Mouse (Mus musculus): ENCODE data around the gene Mymx.

DNA sequence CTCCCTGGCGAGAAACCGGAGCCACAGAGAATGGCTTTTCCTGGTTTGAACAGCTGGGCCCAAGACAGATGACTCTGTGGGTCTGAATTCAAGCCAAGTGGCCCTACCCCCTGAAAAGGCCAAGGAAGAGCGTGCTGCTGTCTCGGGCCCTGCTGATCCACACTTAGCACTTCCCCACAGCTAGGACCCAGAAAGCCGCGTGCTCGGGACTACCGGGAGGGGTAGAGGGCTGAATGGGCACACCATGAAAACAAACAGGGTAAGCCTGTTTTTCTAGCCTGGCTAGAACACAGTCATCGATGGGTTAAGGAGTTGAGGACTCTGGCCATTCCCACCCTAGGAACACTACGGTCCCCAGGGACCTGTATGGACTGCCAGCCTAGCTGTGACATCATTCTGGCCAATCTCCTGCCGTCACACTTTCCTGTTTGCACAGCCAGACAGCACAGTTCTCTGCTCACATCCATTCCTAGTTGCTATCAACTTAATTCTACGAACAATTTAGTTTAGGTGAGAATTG, 20.9 kb downstream of the Mymx start:
- no peak for TF ChIP-seq CTCF (IDR thresholded peaks at IDR 0.05)
- TF ChIP-seq EP300 (IDR thresholded peaks at IDR 0.05), result peak; percentile 80

All from lung, postnatal 0 days (tissue).